ENCODE assay signal across 10 mouse cellular contexts in the genomic region with DNA sequence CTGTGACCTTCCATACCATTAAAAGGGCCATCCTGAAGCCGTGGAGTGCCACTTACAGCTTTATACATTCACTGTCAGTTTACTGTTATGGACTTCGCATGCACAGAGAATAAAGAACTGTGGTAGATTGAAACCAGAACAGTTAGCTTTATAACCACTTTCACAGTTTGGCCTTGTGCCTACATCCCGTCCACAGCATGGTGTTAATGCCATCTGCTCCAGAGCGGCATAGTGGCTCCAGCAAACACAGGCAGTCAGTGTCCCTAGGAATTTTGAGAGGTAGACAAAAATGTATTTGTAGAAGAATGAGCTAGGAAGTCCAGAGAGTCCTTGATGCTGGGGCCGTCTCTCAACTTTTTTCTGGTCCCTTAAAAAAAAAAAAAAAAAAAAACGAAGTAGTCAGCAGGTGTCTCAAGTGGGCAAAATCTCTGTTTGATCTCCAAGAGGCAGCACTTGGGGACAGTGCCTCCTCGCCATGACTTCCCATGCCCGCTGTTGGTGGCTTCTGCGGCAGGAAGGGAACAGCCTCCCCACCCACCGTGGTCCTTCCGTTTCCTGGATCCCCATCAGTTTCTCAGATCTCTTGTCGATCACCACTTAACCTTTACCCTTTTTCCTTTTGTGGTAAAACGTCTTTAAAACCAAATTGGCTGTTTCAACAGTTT.
DNase-seq lines count a peak whose midpoint lies in the region; ATAC-seq lines count a peak whose summit lies in the region.
"Had no signal": no experiment of that assay in that cellular context is flagged by ENCODE, and none has a peak within 500 bp of the region (broad histone marks: within the 10 kb centered on the region; RNA-seq: fewer than 3 reads in every experiment).

No protein-coding gene starts in this region.

- no peak for DNase-seq in frontal cortex, postnatal 14 days (ENCODE audit: low spot score in 2 of 2)
- peak; percentile 52 for DNase-seq in right cerebral cortex, adult 18-20 months
- no peak for DNase-seq in right cerebral cortex, postnatal 4 days
- DNase-seq in induced T-regulatory cell, adult 2 months (ENCODE audit: low read depth), result peak; percentile 85
- DNase-seq in adrenal gland, postnatal 25 days, result no peak
- no peak for DNase-seq in right cerebral cortex, postnatal 25 days
- DNase-seq in gastrocnemius, adult 8-10 months (ENCODE audit: low spot score in 2 of 2), result no peak
- DNase-seq: B cell, adult 2 months had no signal

- peak; percentile 83 for ATAC-seq in frontal cortex, adult (ENCODE audit: low TSS enrichment)
- ATAC-seq: intestine, embryonic 16.5 days had no signal

Comparison
In these comparisons a context has a peak if more than half of its experiments do, and no peak if none do; other contexts are left out.
1. DNase-seq: peak in right cerebral cortex, adult 18-20 months (single experiment) and induced T-regulatory cell, adult 2 months (single experiment); none in frontal cortex, postnatal 14 days (0 of 2), right cerebral cortex, postnatal 4 days (single experiment), adrenal gland, postnatal 25 days (single experiment), right cerebral cortex, postnatal 25 days (single experiment) and gastrocnemius, adult 8-10 months (0 of 2).